Mouse (Mus musculus) kidney, embryonic 14.5 days (tissue): Measurements from ENCODE around the gene Kcnab1. TPM values are rescaled to one million over a fixed set of nuclear protein-coding genes. Genes with fewer than 3 reads are reported as not detected.

Experiments
- ATAC-seq: fragments of 200-750 bp; cut with Nextera tagmentation; 2 replicates; pipeline ENCODE4 v1.8.0; 2017; ENCODE audit warnings: moderate number of reproducible peaks, mild to moderate bottlenecking, moderate TSS enrichment, moderate library complexity; ENCODE audit not compliant: low FRiP score, low TSS enrichment
- H3K27ac ChIP-seq: fragments of 300-500 bp; sonication (generic); 2 replicates; pipeline ENCODE4 v1.5.1; 2014; ENCODE audit warnings: low read depth, mild to moderate bottlenecking, low read length, moderate library complexity, mixed read lengths
- H3K27me3 ChIP-seq: fragments of 300-500 bp; sonication (generic); 2 replicates; pipeline ENCODE4 v1.6.1; 2014; ENCODE audit warnings: mild to moderate bottlenecking, low read length; ENCODE audit not compliant: control insufficient read depth, insufficient read depth
- H3K36me3 ChIP-seq: fragments of 300-500 bp; sonication (generic); 2 replicates; pipeline ENCODE4 v1.6.1; 2014; ENCODE audit warnings: low read length, mixed read lengths; ENCODE audit not compliant: control insufficient read depth, insufficient read depth
- H3K4me1 ChIP-seq: fragments of 300-500 bp; sonication (generic); 2 replicates; pipeline ENCODE4 v1.6.1; 2014; ENCODE audit warnings: low read length, mixed read lengths; ENCODE audit not compliant: control insufficient read depth, insufficient read depth
- H3K4me2 ChIP-seq: fragments of 300-500 bp; sonication (generic); replicated peaks from 2 replicates; pipeline ENCODE4 v1.6.1; 2014; ENCODE audit warnings: low read depth, mild to moderate bottlenecking, low read length
- H3K4me3 ChIP-seq: fragments of 300-500 bp; sonication (generic); 2 replicates; pipeline ENCODE4 v1.5.1; 2014; ENCODE audit warnings: mild to moderate bottlenecking, low read length
- H3K9ac ChIP-seq: fragments of 300-500 bp; sonication (generic); 2 replicates; pipeline ENCODE4 v1.6.1; 2014; ENCODE audit warnings: low read depth, mild to moderate bottlenecking, low read length, moderate library complexity
- H3K9me3 ChIP-seq: fragments of 300-500 bp; sonication (generic); 2 replicates; pipeline ENCODE4 v1.6.1; 2016; ENCODE audit warnings: low read length; ENCODE audit not compliant: control insufficient read depth
- WGBS: fragments of 180-500 bp; shearing (Covaris S2); extraction: QIAGEN DNeasy Blood & Tissue Kit; methylation state at CpG from one replicate; pipeline ENCODE4 v1.1.7; 2014; 5-methylcytosine and 5-hydroxymethylcytosine counted together
- polyA plus RNA-seq: library from polyadenylated mRNA; unstranded; fragments of >200 nt; fragmentation: Nextera tagmentation; extraction: Ambion mirVana; gene quantifications from 2 replicates; pipeline ENCODE4 v1.2.1, GENCODE M21; 2014

Gene Kcnab1
- polyA plus RNA-seq, 1 experiment from 2014 or later = 3.5 TPM

GRCm38 (mm10) chr3:65416571-65416970, 307.4 kb downstream of the Kcnab1 start:
- Histone ChIP-seq H3K4me3 (no peak overlapping the region), H3K27ac (no peak overlapping the region), H3K9ac (no peak overlapping the region), H3K36me3 (no peaks in the 10 kb centered on the region), H3K27me3 (no peaks in the 10 kb centered on the region), H3K9me3 (no peaks in the 10 kb centered on the region), H3K4me2 (no peak overlapping the region), H3K4me1 (no peaks in the 10 kb centered on the region)
- no peak for ATAC-seq

- Histone ChIP-seq H3K4me2 (no peak overlapping the region), H3K4me1 (no peaks in the 10 kb centered on the region), H3K27ac (no peak overlapping the region), H3K4me3 (no peak overlapping the region), H3K9me3 (no peaks in the 10 kb centered on the region), H3K27me3 (no peaks in the 10 kb centered on the region), H3K36me3 (no peaks in the 10 kb centered on the region), H3K9ac (no peak overlapping the region)
- WGBS = 60% methylated on average over 5 of the region's 5 CpGs
- ATAC-seq = peak; percentile 78
Measured at GRCm38 (mm10) chr3:65417913-65418594, 308.9 kb downstream of the Kcnab1 start.

GRCm38 (mm10) chr3:65419706-65420105, 310.5 kb downstream of the Kcnab1 start:
- ATAC-seq = no peak
- Histone ChIP-seq H3K9me3 (no peaks in the 10 kb centered on the region), H3K4me3 (no peak overlapping the region), H3K36me3 (no peaks in the 10 kb centered on the region), H3K27me3 (no peaks in the 10 kb centered on the region), H3K27ac (no peak overlapping the region), H3K4me2 (no peak overlapping the region), H3K4me1 (no peaks in the 10 kb centered on the region), H3K9ac (no peak overlapping the region)
- WGBS = 88% methylated on average over 3 of the region's 3 CpGs
